Mouse (Mus musculus) adrenal gland, postnatal 4 days (tissue): ENCODE measurements around the gene Crip1. TPM values are rescaled to one million over a fixed set of nuclear protein-coding genes. Genes with fewer than 3 reads are reported as not detected.

ENCODE experiments used
- DNase-seq, 2 experiments: peaks; one replicate each; pipeline ENCODE4 v3.0.0; 2021 to 2022; ENCODE audit warnings: low spot score in 2 of 2, mixed read lengths in 2 of 2
- long read RNA-seq, 2 experiments: library from polyadenylated mRNA; stranded (forward); transcript quantifications; one replicate each; pipeline ENCODE4 v2.0.0; 2021
- total RNA-seq, 2 experiments: library from RNA; stranded (reverse); gene quantifications; 2 replicates each; pipeline ENCODE4 v1.2.3; 2021

Gene Crip1
- 100 to 1,000 TPM; 129 to 134 TPM for total RNA-seq
- long read RNA-seq, experiment 1, transcript Crip1-201 (5 exons, 445 nt), result major isoform, 143 of 151 reads
- long read RNA-seq, experiment 1, partial matches to known transcripts, result 4 of 151 reads
- long read RNA-seq, experiment 1, other reads (novel, unspliced or antisense), result 1 of 151 reads
- long read RNA-seq, experiment 2, transcript Crip1-201 (5 exons, 445 nt), result major isoform, 88 of 95 reads
- long read RNA-seq, experiment 2, partial matches to known transcripts, result 4 of 95 reads
- long read RNA-seq, experiment 2, other reads (novel, unspliced or antisense), result 1 of 95 reads

- peak; percentile 68 to 81 for DNase-seq
These were observed at the start of gene Crip1 for GRCm38 (mm10) chr12:113146112-113147057. Gene Crip1, plus strand, starts transcription at chr12:113146316.

- no peak for DNase-seq
These were observed 49.1 kb upstream of the Crip1 start for GRCm38 (mm10) chr12:113097040-113097439.

- no peak for DNase-seq
These were observed 48.3 kb upstream of the Crip1 start, which contains the start of gene Mta1 for GRCm38 (mm10) chr12:113097749-113098281. Gene Mta1, plus strand, starts transcription at chr12:113098278.

GRCm38 (mm10) chr12:113098530-113099151 lies 47.5 kb upstream of the Crip1 start:
- no peak for DNase-seq

- no peak for DNase-seq
These were observed 46.5 kb upstream of the Crip1 start for GRCm38 (mm10) chr12:113099470-113100237.

GRCm38 (mm10) chr12:113100448-113101076 lies 45.6 kb upstream of the Crip1 start:
- DNase-seq, result no peak

GRCm38 (mm10) chr12:113101251-113101960 lies 44.7 kb upstream of the Crip1 start:
- DNase-seq, result no peak

- peak; percentile 36 to 37 for DNase-seq
These were observed 43.7 kb upstream of the Crip1 start for GRCm38 (mm10) chr12:113102461-113102860.

GRCm38 (mm10) chr12:113103846-113104451 lies 42.2 kb upstream of the Crip1 start:
- no peak for DNase-seq

GRCm38 (mm10) chr12:113106386-113106785 lies 39.7 kb upstream of the Crip1 start:
- DNase-seq, result no peak

GRCm38 (mm10) chr12:113107431-113108124 lies 38.5 kb upstream of the Crip1 start:
- DNase-seq, result no peak

GRCm38 (mm10) chr12:113108528-113109283 lies 37.4 kb upstream of the Crip1 start:
- no peak for DNase-seq

GRCm38 (mm10) chr12:113109801-113110200 lies 36.3 kb upstream of the Crip1 start:
- DNase-seq, result no peak

GRCm38 (mm10) chr12:113114141-113114540 lies 32.0 kb upstream of the Crip1 start:
- DNase-seq, result no peak

GRCm38 (mm10) chr12:113114856-113115538 lies 31.1 kb upstream of the Crip1 start:
- DNase-seq, result no peak

GRCm38 (mm10) chr12:113119516-113120410 lies 26.4 kb upstream of the Crip1 start:
- DNase-seq, result peak in 1 of 2 experiments; percentile 66
